Mouse (Mus musculus) cerebellum, adult 2 months (tissue): ENCODE measurements around the gene Npy2r. TPM values are rescaled to one million over a fixed set of nuclear protein-coding genes. Genes with fewer than 3 reads are reported as not detected.

ENCODE experiments used
- DNase-seq, 2 experiments: peaks; one replicate each; pipeline ENCODE4 v3.0.0; 2021
- H3K27ac ChIP-seq: fragments of 200-500 bp; 2 replicates; pipeline ENCODE4 v1.5.1; 2012; ENCODE audit warnings: low read length, control low read depth, inconsistent platforms; ENCODE audit not compliant: insufficient read depth
- H3K27me3 ChIP-seq: fragments of 200-500 bp; 2 replicates; pipeline ENCODE4 v1.6.1; 2012; ENCODE audit warnings: inconsistent platforms, mild to moderate bottlenecking, low read length, moderate library complexity; ENCODE audit not compliant: control insufficient read depth, insufficient read depth
- H3K4me1 ChIP-seq: fragments of 200-500 bp; 2 replicates; pipeline ENCODE4 v1.6.1; 2011; ENCODE audit warnings: low read length; ENCODE audit not compliant: control insufficient read depth, insufficient read depth
- H3K4me3 ChIP-seq: fragments of 200-500 bp; replicated peaks from 2 replicates; pipeline ENCODE3; 2011; ENCODE audit warnings: mild to moderate bottlenecking, low read depth, low read length, control low read depth; ENCODE audit not compliant: insufficient read depth
- CTCF ChIP-seq: fragments of 200-500 bp; IDR thresholded peaks from 2 replicates; pipeline ENCODE4 v1.5.1; 2011; ENCODE audit warnings: low read depth, mild to moderate bottlenecking, control low read depth, low read length, moderate library complexity, borderline replicate concordance; ENCODE audit not compliant: insufficient read depth
- POLR2A ChIP-seq: fragments of 200-500 bp; IDR thresholded peaks from 2 replicates; pipeline ENCODE4 v1.6.1; 2011; ENCODE audit warnings: low read length, control low read depth, borderline replicate concordance; ENCODE audit not compliant: insufficient read depth
- WGBS: fragments of 180-500 bp; shearing (Covaris S2); methylation state at CpG from one replicate; pipeline ENCODE4 v1.1.7; 2018; 5-methylcytosine and 5-hydroxymethylcytosine counted together
- polyA plus RNA-seq: library from polyadenylated mRNA; depleted of rRNA; stranded (reverse); fragments of >200 nt; gene quantifications from 2 replicates; pipeline ENCODE4 v1.2.3, GENCODE M21; 2012; rRNA removed

The Npy2r gene
- polyA plus RNA-seq, 1 experiment = 1.5 TPM

DNA sequence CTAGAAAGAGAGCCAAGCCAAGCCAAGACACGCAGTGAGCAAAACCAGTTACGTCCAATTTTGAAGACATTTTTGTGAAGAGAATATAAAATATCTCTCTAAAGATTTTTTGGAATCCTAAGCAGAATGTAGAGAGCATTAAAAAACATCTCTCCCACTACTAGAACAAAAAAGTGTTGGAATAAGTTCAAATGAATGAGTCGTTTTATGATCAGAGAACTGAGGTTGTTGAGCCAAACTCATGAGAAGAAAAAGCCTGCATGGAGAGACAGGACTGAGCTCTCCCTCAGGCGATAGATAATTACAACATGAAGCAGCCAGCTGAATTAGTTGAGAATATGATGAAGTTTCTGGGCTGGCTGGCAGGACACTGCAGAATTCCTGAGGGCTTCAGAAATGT lies 49.9 kb downstream of the Npy2r start:
- Histone ChIP-seq H3K4me3 (no peak overlapping the region), H3K4me1 (no peaks in the 10 kb centered on the region), H3K27me3 (no peaks in the 10 kb centered on the region), H3K27ac (no peak overlapping the region)
- DNase-seq = no peak
- 72% methylated on average over 4 of the region's 4 CpGs for WGBS
- TF ChIP-seq POLR2A = no peak
- TF ChIP-seq CTCF = no peak

Other genes with a start within 250 kb of the Npy2r start
- 15.9 and 16.1 TPM in 2 replicates for gene Map9, start 190.0 kb downstream of the Npy2r start, polyA plus RNA-seq